ENCODE assay signal across 8 mouse cellular contexts in genomic region chr12:3807548-3808395, GRCm38 (mm10). TPM values are rescaled to one million over a fixed set of nuclear protein-coding genes. Genes with fewer than 3 reads are reported as not detected.
DNase-seq lines count a peak whose midpoint lies in the region; ATAC-seq and TF ChIP-seq lines count a peak whose summit lies in the region.

No protein-coding gene starts in this region.

- no peaks in the 10 kb centered on the region for H3K27me3 ChIP-seq in forebrain, embryonic 14.5 days (replicated peaks; ENCODE audit: control insufficient read depth, insufficient read depth, low read length)
- H3K27me3 ChIP-seq in hindbrain, embryonic 12.5 days, result peaks cover 11% of the 10 kb centered on the region; the same call in 1 of the 2 replicates
- H3K27me3 ChIP-seq in midbrain, embryonic 10.5 days (ENCODE audit: low read depth, poor library complexity, severe bottlenecking), result peaks cover 65% of the 10 kb centered on the region
- H3K27me3 ChIP-seq in spleen, adult 2 months (ENCODE audit: control insufficient read depth, insufficient read depth, low read length), result no peaks in the 10 kb centered on the region

- no peaks in the 10 kb centered on the region for H3K36me3 ChIP-seq in forebrain, embryonic 14.5 days (ENCODE audit: control insufficient read depth, insufficient read depth, low read length)
- H3K36me3 ChIP-seq in hindbrain, embryonic 12.5 days, result no peaks in the 10 kb centered on the region
- H3K36me3 ChIP-seq in midbrain, embryonic 10.5 days, result no peaks in the 10 kb centered on the region
- no peaks in the 10 kb centered on the region for H3K36me3 ChIP-seq in spleen, adult 2 months (ENCODE audit: control insufficient read depth, insufficient read depth, low read length)

- WGBS in forebrain, embryonic 14.5 days, result under 1% methylated on average over 39 of the region's 105 CpGs
- 1% methylated on average over 61 of the region's 105 CpGs for whole genome bisulfite sequencing in hindbrain, embryonic 12.5 days
- 1% methylated on average over 83 of the region's 105 CpGs for WGBS in midbrain, embryonic 10.5 days
- 2% methylated on average over 80 of the region's 105 CpGs for WGBS in spleen, adult 2 months

- H3K4me1 ChIP-seq in bone marrow macrophage, adult 2 months (ENCODE audit: control insufficient read depth, insufficient read depth, low read length), result peaks cover 46% of the 10 kb centered on the region
- H3K4me1 ChIP-seq in forebrain, embryonic 14.5 days (ENCODE audit: control insufficient read depth, insufficient read depth, low read length), result peaks cover 24% of the 10 kb centered on the region; the same call in 1 of the 2 replicates
- H3K4me1 ChIP-seq in hindbrain, embryonic 12.5 days, result peaks cover 44% of the 10 kb centered on the region
- peaks cover 50% of the 10 kb centered on the region for H3K4me1 ChIP-seq in midbrain, embryonic 10.5 days
- peaks cover 15% of the 10 kb centered on the region for H3K4me1 ChIP-seq in spleen, adult 2 months (ENCODE audit: control insufficient read depth, insufficient read depth, insufficient read length)

- peak overlapping the region; percentile 85 for H3K9ac ChIP-seq in forebrain, embryonic 14.5 days (ENCODE audit: low read length)
- peak overlapping the region; percentile 91 for H3K9ac ChIP-seq in hindbrain, embryonic 12.5 days

- intact Hi-C loops in left cerebral cortex, postnatal 36 days (cut with DNase I), result loop anchor here (5.0 kb wide), 2 partner anchors 50 to 65 kb away; no protein-coding TSS in a partner anchor

- no peak overlapping the region for H3K27ac ChIP-seq in bone marrow macrophage, adult 2 months (ENCODE audit: insufficient read depth, low read depth, low read length)
- peak overlapping the region; percentile 87 for H3K27ac ChIP-seq in forebrain, embryonic 14.5 days (ENCODE audit: low read depth, low read length)
- peak overlapping the region; percentile 91 for H3K27ac ChIP-seq in hindbrain, embryonic 12.5 days
- peak overlapping the region; percentile 91 for H3K27ac ChIP-seq in midbrain, embryonic 10.5 days (replicated peaks)
- H3K27ac ChIP-seq in spleen, adult 2 months (ENCODE audit: insufficient read depth, low read length), result peak overlapping the region; percentile 44

- TF ChIP-seq POLR2A in bone marrow macrophage, adult 2 months (IDR thresholded peaks at IDR 0.05; ENCODE audit: borderline replicate concordance, low read depth, low read length), result no peak
- TF ChIP-seq POLR2A in spleen, adult 2 months (IDR thresholded peaks at IDR 0.05; ENCODE audit: low read depth, low read length), result no peak

- peak overlapping the region; percentile 73 for H3K4me3 ChIP-seq in bone marrow macrophage, adult 2 months (ENCODE audit: insufficient read depth, low read length)
- peak overlapping the region; percentile 84 for H3K4me3 ChIP-seq in forebrain, embryonic 14.5 days (ENCODE audit: low read depth, low read length)
- H3K4me3 ChIP-seq in hindbrain, embryonic 12.5 days, result peak overlapping the region; percentile 97
- peak overlapping the region; percentile 82 for H3K4me3 ChIP-seq in midbrain, embryonic 10.5 days
- H3K4me3 ChIP-seq in spleen, adult 2 months (ENCODE audit: extremely low read depth, insufficient read depth, insufficient read length), result peak overlapping the region; percentile 91

- peak; percentile 54 for ATAC-seq in forebrain, embryonic 14.5 days
- peak; percentile 47 for ATAC-seq in hindbrain, embryonic 12.5 days (ENCODE audit: low FRiP score)
- ATAC-seq in monocyte, adult 5-6 weeks (replicated peaks; ENCODE audit: insufficient number of reproducible peaks, low FRiP score, low TSS enrichment, poor library complexity, severe bottlenecking), result no peak

- DNase-seq in ES-CJ7 (ENCODE audit: low read depth, low spot score), result peak; percentile 41
- DNase-seq in forebrain, embryonic 14.5 days (ENCODE audit: low spot score), result peak; percentile 59
- peak; percentile 69 to 78 for DNase-seq in left cerebral cortex, postnatal 36 days (ENCODE audit: low spot score in 2 of 2)
- peak; percentile 54 for DNase-seq in midbrain, embryonic 10.5 days (ENCODE audit: low spot score)
- peak in 1 of 2 experiments; percentile 49 for DNase-seq in spleen, adult 2 months (ENCODE audit: low read depth in 1 of 2, low spot score in 2 of 2)

- no peaks in the 10 kb centered on the region for H3K9me3 ChIP-seq in forebrain, embryonic 14.5 days (replicated peaks; ENCODE audit: control insufficient read depth, low read length)
- no peaks in the 10 kb centered on the region for H3K9me3 ChIP-seq in hindbrain, embryonic 12.5 days (replicated peaks)
- H3K9me3 ChIP-seq in midbrain, embryonic 10.5 days (replicated peaks), result no peaks in the 10 kb centered on the region

- no peak for TF ChIP-seq CTCF in bone marrow macrophage, adult 2 months (IDR thresholded peaks at IDR 0.05; ENCODE audit: low read depth, low read length)
- TF ChIP-seq CTCF in spleen, adult 2 months (IDR thresholded peaks at IDR 0.05; ENCODE audit: extremely low read depth, insufficient read depth, insufficient read length, insufficient replicate concordance), result no peak

- H3K4me2 ChIP-seq in forebrain, embryonic 14.5 days (ENCODE audit: low read length), result peak overlapping the region; percentile 75
- H3K4me2 ChIP-seq in hindbrain, embryonic 12.5 days (replicated peaks), result peak overlapping the region; percentile 75

RNA-seq across cellular contexts. Expression of gene Dnmt3a, which starts 2.0 kb away (rescaled TPM):
- polyA plus RNA-seq in bone marrow macrophage, adult 2 months (2012; ENCODE audit: insufficient read depth, insufficient read length, missing spikeins), result 36.9 and 53.8 TPM in 2 replicates
- polyA plus RNA-seq in forebrain, embryonic 14.5 days (2014; fragmentation: Nextera tagmentation; extraction: Ambion mirVana), result 28.0 and 32.0 TPM in 2 replicates
- polyA plus RNA-seq in hindbrain, embryonic 12.5 days (2016; fragmentation: Nextera tagmentation; extraction: Ambion mirVana), result 166 and 180 TPM in 2 replicates
- total RNA-seq in left cerebral cortex, postnatal 36 days (2021), result 100 to 1,000 TPM; 100 to 124 TPM
- polyA plus RNA-seq in midbrain, embryonic 10.5 days (2016; fragmentation: Nextera tagmentation; extraction: Ambion mirVana), result 92.2 and 115 TPM in 2 replicates
- 19.3 and 22.4 TPM in 2 replicates for polyA plus RNA-seq in spleen, adult 2 months (2012; rRNA removed)
- total RNA-seq in monocyte, adult 5-6 weeks (2017), result 13.2 to 31.5 TPM (median 18.2 TPM) in 3 replicates
